Mouse (Mus musculus) layer of hippocampus, adult 9-10 months (tissue): ENCODE measurements at regions not wholly inside any gene's neighbourhood (a gene's known extent, or its start where the extent isn't known, plus 50 kb on each side); places are given as distances from the start of the nearest gene placed in this dataset.
"Not testable (repeated sequence)": the region's sequence is repeated elsewhere in the genome, so short reads cannot be mapped to it uniquely, and the experiment has no call there.

Experiments used
- DNase-seq: peaks from one replicate; pipeline ENCODE4 v3.0.0; 2022; ENCODE audit warnings: low spot score

DNA sequence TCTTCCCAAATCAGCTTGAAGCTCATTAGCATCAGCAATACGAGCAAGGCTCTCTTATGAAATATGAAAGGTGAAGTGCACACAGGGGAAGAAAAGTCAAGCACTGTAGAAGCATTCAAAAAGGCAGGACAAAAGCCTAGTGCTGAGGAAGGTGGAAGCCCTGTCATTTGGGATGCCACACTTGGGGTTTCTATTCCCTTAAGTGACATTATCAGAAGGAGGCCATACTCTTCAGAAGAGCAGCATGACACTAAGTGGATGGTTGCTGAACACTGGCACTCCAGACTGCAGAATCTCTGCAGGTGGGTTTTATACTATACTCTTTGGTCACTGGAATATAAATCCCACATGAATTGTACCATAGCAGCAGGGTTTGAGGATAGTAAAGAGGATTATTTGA, 120.4 kb upstream of the Pcsk1 start:
- no peak for DNase-seq

GRCm38 (mm10) chr13:74955876-74956275, 133.8 kb upstream of the Pcsk1 start:
- DNase-seq = no peak

- not testable (repeated sequence) for DNase-seq
Observed at GRCm38 (mm10) chr13:74913655-74914054, 105.0 kb upstream of the Cast start.

DNA sequence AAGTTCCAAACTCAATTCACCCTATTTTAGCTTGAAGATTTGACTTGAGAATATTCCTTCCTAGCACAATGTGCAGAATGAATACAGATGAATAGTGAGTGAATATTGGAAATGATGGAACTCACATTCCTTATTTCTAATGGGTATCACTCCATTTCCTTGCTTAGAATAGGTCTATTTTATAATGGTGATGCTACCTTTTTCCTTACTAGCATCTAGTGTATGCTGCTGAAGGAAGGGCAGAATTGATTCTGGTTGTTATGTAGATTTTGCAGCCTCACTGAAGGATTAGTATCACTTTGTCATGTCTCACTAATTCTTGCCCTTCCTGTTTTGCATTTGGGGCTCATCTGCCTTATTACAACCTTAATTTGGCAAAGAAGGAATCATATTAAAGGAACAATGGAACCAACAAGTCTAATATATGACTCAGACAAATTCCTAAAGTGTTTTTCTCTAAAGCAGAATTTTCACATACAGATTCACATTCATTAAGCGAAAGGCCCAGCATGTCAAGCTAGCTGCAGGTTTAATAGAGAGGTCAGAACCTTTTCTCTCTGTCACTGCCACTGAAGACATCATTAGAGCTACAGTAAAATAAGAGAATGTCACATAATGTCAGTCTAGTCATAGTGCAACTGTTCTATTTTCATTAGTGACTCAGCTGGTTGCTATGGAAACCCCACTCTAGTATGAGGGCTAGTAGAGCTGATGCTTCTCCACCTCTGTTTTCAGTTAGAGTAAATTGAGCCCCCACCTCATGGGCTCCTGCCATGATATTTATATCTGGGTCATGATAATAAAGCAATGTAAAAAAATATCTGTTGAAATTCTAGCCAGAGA, 94.8 kb upstream of the Cast start:
- DNase-seq = peak; percentile 30

DNA sequence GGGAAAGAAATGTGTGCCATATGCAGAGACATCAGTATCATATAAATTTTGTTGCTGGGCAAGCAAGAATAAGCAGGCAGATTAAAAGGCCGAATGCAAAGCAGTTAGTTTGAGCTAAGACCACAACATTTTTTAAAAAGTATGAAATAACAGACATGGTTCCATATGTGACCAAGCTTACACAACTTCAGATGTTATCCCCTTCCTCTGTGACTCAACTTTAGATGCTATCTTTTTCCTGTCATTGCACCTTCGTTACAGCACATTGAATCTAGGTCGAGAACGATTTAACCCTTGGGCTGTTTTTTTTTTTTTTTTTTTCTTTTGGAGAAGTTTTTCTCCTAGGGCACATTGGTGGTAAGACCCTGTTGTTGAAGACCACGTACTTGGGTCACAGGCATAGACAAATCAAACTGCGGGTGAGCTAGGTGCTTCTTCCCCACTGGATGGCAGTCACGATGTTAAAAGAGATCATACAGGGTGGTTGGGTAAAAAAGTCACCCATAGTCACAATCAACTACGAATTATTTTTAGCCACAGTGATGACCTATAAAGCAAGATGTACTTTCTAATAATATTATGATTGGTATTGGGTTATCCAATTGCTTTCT, 81.4 kb upstream of the Cast start:
- DNase-seq = no peak

DNA sequence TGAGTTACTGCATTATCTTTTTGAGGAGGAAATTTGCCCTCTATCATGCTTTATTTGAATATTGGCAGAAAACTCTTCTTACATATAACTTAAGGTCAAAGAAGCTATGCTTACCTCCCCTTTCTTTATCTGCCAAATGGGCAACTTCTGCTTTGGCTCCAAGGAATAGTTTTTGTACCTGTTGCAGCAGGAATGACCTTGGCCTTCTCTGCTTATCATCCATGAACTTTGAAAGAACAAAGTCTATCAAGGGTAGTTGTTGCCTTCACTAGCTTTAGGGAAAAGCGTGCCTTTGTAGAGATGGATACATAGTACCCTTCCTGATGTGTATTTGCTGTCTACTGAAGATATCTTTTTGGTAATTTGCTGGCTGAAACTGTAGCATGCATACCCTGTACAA, 59.1 kb upstream of the Cast start:
- DNase-seq = no peak

DNA sequence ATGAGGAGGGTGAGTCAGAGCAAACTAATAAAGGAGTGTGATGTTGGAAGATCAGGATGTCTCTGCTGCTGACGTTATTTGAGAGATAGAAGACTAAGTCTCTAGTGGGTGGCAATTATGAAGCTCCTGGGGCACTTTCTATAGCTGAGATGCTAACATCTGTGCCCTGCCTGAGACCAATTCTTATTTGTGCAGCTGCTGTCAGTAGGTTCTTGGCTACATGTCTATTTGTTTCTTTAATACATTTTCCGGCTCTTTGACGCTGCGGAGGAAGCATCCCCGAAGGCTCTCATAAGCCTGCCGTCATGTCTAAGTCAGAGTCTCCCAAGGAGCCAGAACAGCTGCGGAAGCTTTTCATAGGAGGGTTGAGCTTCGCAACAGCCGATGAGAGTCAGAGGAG, 55.4 kb upstream of the Cast start:
- DNase-seq = no peak

- no peak for DNase-seq
Observed at GRCm38 (mm10) chr13:74861373-74861970, 52.9 kb upstream of the Cast start.
